Mouse (Mus musculus): ENCODE measurements around the gene Chd4. TPM values are rescaled to one million over a fixed set of nuclear protein-coding genes. Genes with fewer than 3 reads are reported as not detected.

Chd4 gene
- polyA plus RNA-seq, 1 experiment from 2014 or later: 30.7 TPM

DNA sequence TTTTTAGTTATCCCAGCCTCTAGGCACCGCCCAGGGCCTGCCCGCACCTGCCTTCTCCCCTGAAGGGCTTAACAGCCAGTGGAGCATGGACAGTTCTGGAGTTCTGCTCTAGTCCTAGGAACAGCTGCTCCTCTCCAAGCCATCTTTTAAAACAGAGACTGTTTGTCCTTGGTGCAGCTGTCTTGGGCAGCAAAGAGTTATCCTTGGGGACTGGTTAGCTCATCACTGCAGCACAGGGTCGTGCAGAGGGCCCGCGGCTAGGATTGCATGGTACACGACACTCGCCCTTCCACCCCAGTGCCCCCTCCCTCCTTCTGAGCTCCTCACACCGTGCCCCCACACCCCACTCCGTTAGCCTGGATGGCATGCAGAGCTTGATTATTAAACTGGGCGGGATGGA, 51.5 kb downstream of the Chd4 start:
- 66% methylated on average over 10 of the region's 10 CpGs for WGBS
- H3K4me3 ChIP-seq (ENCODE audit: low read depth, low read length): no peak overlapping the region
- no peaks in the 10 kb centered on the region for H3K4me1 ChIP-seq (replicated peaks; ENCODE audit: control insufficient read depth, insufficient read depth, low read length)
- H3K9ac ChIP-seq (ENCODE audit: low read depth, low read length): no peak overlapping the region
- TF ChIP-seq CTCF (IDR thresholded peaks at IDR 0.05; ENCODE audit: low read depth): no peak
- no peaks in the 10 kb centered on the region for H3K27me3 ChIP-seq (replicated peaks; ENCODE audit: control insufficient read depth, insufficient read depth, low read length)
- peaks cover 3% of the 10 kb centered on the region; the same call in 1 of the 2 replicates for H3K36me3 ChIP-seq (ENCODE audit: control insufficient read depth, insufficient read depth)
- no peak overlapping the region for H3K27ac ChIP-seq (ENCODE audit: low read depth, low read length)
- H3K9me3 ChIP-seq (ENCODE audit: control insufficient read depth): no peaks in the 10 kb centered on the region
- H3K4me2 ChIP-seq (replicated peaks; ENCODE audit: low read depth): no peak overlapping the region; the same call in 1 of the 2 replicates
- ATAC-seq: no peak

GRCm38 (mm10) chr6:125148251-125148925, 52.6 kb downstream of the Chd4 start:
- TF ChIP-seq CTCF (IDR thresholded peaks at IDR 0.05; ENCODE audit: low read depth): no peak
- 53% methylated on average over 18 of the region's 18 CpGs for WGBS
- Histone ChIP-seq H3K4me2 (replicated peaks; ENCODE audit: low read depth) (no peak overlapping the region), H3K4me1 (replicated peaks; ENCODE audit: control insufficient read depth, insufficient read depth, low read length) (no peaks in the 10 kb centered on the region), H3K9ac (ENCODE audit: low read depth, low read length) (0 out of 2 replicates have a peak overlapping the region, but pooled peaks have one; percentile 1), H3K27ac (ENCODE audit: low read depth, low read length) (no peak overlapping the region), H3K9me3 (ENCODE audit: control insufficient read depth) (no peaks in the 10 kb centered on the region), H3K27me3 (replicated peaks; ENCODE audit: control insufficient read depth, insufficient read depth, low read length) (no peaks in the 10 kb centered on the region), H3K4me3 (ENCODE audit: low read depth, low read length) (no peak overlapping the region), H3K36me3 (ENCODE audit: control insufficient read depth, insufficient read depth) (peaks cover 11% of the 10 kb centered on the region; the same call in 1 of the 2 replicates)
- ATAC-seq: no peak

GRCm38 (mm10) chr6:125148926-125149568, 53.3 kb downstream of the Chd4 start:
- Histone ChIP-seq H3K4me2 (replicated peaks; ENCODE audit: low read depth) (no peak overlapping the region), H3K9me3 (ENCODE audit: control insufficient read depth) (no peaks in the 10 kb centered on the region), H3K9ac (ENCODE audit: low read depth, low read length) (0 out of 2 replicates have a peak overlapping the region, but pooled peaks have one; percentile 1), H3K27me3 (replicated peaks; ENCODE audit: control insufficient read depth, insufficient read depth, low read length) (no peaks in the 10 kb centered on the region), H3K4me3 (ENCODE audit: low read depth, low read length) (no peak overlapping the region), H3K36me3 (ENCODE audit: control insufficient read depth, insufficient read depth) (peaks cover 11% of the 10 kb centered on the region; the same call in 1 of the 2 replicates), H3K27ac (ENCODE audit: low read depth, low read length) (no peak overlapping the region), H3K4me1 (replicated peaks; ENCODE audit: control insufficient read depth, insufficient read depth, low read length) (no peaks in the 10 kb centered on the region)
- TF ChIP-seq CTCF (IDR thresholded peaks at IDR 0.05; ENCODE audit: low read depth): no peak
- WGBS: 66% methylated on average over 16 of the region's 16 CpGs
- ATAC-seq: no peak

DNA sequence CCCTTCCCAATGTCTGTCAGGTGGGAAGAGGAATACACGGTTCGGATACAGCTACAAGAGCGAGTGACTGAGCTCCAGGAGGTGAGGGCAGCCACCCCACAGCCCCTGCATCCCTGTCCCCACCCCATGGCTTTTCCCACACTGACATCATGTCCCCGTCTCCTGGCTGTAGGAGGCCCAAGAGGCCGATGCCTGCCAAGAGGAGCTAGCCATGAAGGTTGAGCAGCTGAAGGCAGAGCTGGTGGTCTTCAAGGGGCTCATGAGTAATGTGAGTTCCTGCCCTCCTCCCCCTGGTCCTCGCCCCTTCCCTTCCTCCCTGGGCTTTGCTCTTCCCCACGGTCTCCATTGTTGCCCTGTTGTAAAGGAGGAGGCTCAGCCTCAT, 53.8 kb downstream of the Chd4 start:
- no peak for ATAC-seq
- Histone ChIP-seq H3K27me3 (replicated peaks; ENCODE audit: control insufficient read depth, insufficient read depth, low read length) (no peaks in the 10 kb centered on the region), H3K9me3 (ENCODE audit: control insufficient read depth) (no peaks in the 10 kb centered on the region), H3K4me2 (replicated peaks; ENCODE audit: low read depth) (no peak overlapping the region), H3K4me1 (replicated peaks; ENCODE audit: control insufficient read depth, insufficient read depth, low read length) (no peaks in the 10 kb centered on the region), H3K36me3 (ENCODE audit: control insufficient read depth, insufficient read depth) (peaks cover 11% of the 10 kb centered on the region; the same call in 1 of the 2 replicates), H3K27ac (ENCODE audit: low read depth, low read length) (no peak overlapping the region), H3K9ac (ENCODE audit: low read depth, low read length) (0 out of 2 replicates have a peak overlapping the region, but pooled peaks have one; percentile 1), H3K4me3 (ENCODE audit: low read depth, low read length) (no peak overlapping the region)
- 82% methylated on average over 7 of the region's 7 CpGs for WGBS
- no peak for TF ChIP-seq CTCF (IDR thresholded peaks at IDR 0.05; ENCODE audit: low read depth)

GRCm38 (mm10) chr6:125152212-125153017, 56.6 kb downstream of the Chd4 start:
- no peak overlapping the region for H3K27ac ChIP-seq (ENCODE audit: low read depth, low read length)
- no peak overlapping the region for H3K4me3 ChIP-seq (ENCODE audit: low read depth, low read length)
- 76% methylated on average over 22 of the region's 22 CpGs for WGBS
- H3K4me2 ChIP-seq (replicated peaks; ENCODE audit: low read depth): no peak overlapping the region
- no peaks in the 10 kb centered on the region for H3K27me3 ChIP-seq (replicated peaks; ENCODE audit: control insufficient read depth, insufficient read depth, low read length)
- no peak for ATAC-seq
- no peaks in the 10 kb centered on the region for H3K4me1 ChIP-seq (replicated peaks; ENCODE audit: control insufficient read depth, insufficient read depth, low read length)
- no peak overlapping the region for H3K9ac ChIP-seq (ENCODE audit: low read depth, low read length)
- TF ChIP-seq CTCF (IDR thresholded peaks at IDR 0.05; ENCODE audit: low read depth): no peak
- H3K36me3 ChIP-seq (ENCODE audit: control insufficient read depth, insufficient read depth): peaks cover 11% of the 10 kb centered on the region; the same call in 1 of the 2 replicates
- H3K9me3 ChIP-seq (ENCODE audit: control insufficient read depth): no peaks in the 10 kb centered on the region

DNA sequence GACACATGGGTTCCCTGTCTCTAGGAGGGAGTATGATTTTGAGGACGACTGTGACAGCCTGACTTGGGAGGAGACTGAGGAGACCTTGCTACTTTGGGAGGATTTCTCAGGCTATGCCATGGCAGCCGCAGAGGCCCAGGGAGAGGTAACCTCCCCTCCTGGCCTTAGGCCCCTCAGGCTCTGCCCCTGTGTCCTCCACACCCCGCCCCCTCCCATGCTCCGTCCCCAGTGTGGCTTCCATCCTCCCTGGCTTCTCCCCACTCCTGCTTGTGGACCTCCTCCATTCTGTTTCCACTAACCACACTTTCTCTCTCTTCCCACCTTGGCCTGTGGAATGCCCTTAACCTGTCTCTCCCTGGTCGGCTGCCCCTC, 57.2 kb downstream of the Chd4 start:
- no peak for TF ChIP-seq CTCF (IDR thresholded peaks at IDR 0.05; ENCODE audit: low read depth)
- no peak for ATAC-seq
- Histone ChIP-seq H3K27ac (ENCODE audit: low read depth, low read length) (no peak overlapping the region), H3K4me1 (replicated peaks; ENCODE audit: control insufficient read depth, insufficient read depth, low read length) (no peaks in the 10 kb centered on the region), H3K4me3 (ENCODE audit: low read depth, low read length) (no peak overlapping the region), H3K9me3 (ENCODE audit: control insufficient read depth) (no peaks in the 10 kb centered on the region), H3K36me3 (ENCODE audit: control insufficient read depth, insufficient read depth) (peaks cover 11% of the 10 kb centered on the region; the same call in 1 of the 2 replicates), H3K27me3 (replicated peaks; ENCODE audit: control insufficient read depth, insufficient read depth, low read length) (no peaks in the 10 kb centered on the region), H3K4me2 (replicated peaks; ENCODE audit: low read depth) (no peak overlapping the region), H3K9ac (ENCODE audit: low read depth, low read length) (no peak overlapping the region)
- 88% methylated on average over 5 of the region's 5 CpGs for WGBS
